Mouse (Mus musculus) intestine, embryonic 16.5 days (tissue): ENCODE data around the gene Gm21987. TPM values are rescaled to one million over a fixed set of nuclear protein-coding genes. Genes with fewer than 3 reads are reported as not detected.

Experiments used
- ATAC-seq: fragments of 200-750 bp; cut with Nextera tagmentation; 2 replicates; pipeline ENCODE4 v1.8.0; 2017; ENCODE audit warnings: moderate TSS enrichment, moderate library complexity
- H3K27ac ChIP-seq: fragments of 300-500 bp; sonication (generic); 2 replicates; pipeline ENCODE4 v1.5.1; 2014; ENCODE audit warnings: mild to moderate bottlenecking, low read length
- H3K27me3 ChIP-seq: fragments of 300-500 bp; sonication (generic); replicated peaks from 2 replicates; pipeline ENCODE4 v1.6.1; 2014; ENCODE audit warnings: low read length, control low read depth, mixed read lengths; ENCODE audit not compliant: control insufficient read depth, insufficient read depth
- H3K36me3 ChIP-seq: fragments of 300-500 bp; sonication (generic); 2 replicates; pipeline ENCODE4 v1.6.1; 2014; ENCODE audit warnings: low read length, control low read depth; ENCODE audit not compliant: control insufficient read depth, insufficient read depth
- H3K4me1 ChIP-seq: fragments of 300-500 bp; sonication (generic); 2 replicates; pipeline ENCODE4 v1.6.1; 2014; ENCODE audit warnings: low read length, control low read depth, mixed read lengths; ENCODE audit not compliant: control insufficient read depth, insufficient read depth
- H3K4me2 ChIP-seq: fragments of 300-500 bp; sonication (generic); 2 replicates; pipeline ENCODE4 v1.6.1; 2014; ENCODE audit warnings: low read depth, low read length, control low read depth
- H3K4me3 ChIP-seq: fragments of 300-500 bp; sonication (generic); 2 replicates; pipeline ENCODE4 v1.5.1; 2014; ENCODE audit warnings: mild to moderate bottlenecking, low read length
- H3K9ac ChIP-seq: fragments of 300-500 bp; sonication (generic); 2 replicates; pipeline ENCODE4 v1.6.1; 2014; ENCODE audit warnings: low read depth, low read length
- H3K9me3 ChIP-seq: fragments of 300-500 bp; sonication (generic); 2 replicates; pipeline ENCODE4 v1.6.1; 2016; ENCODE audit warnings: low read length, control low read depth; ENCODE audit not compliant: control insufficient read depth
- WGBS: fragments of 180-500 bp; shearing (Covaris S2); extraction: QIAGEN DNeasy Blood & Tissue Kit; methylation state at CpG from one replicate; pipeline ENCODE4 v1.1.7; 2014; 5-methylcytosine and 5-hydroxymethylcytosine counted together
- polyA plus RNA-seq: library from polyadenylated mRNA; unstranded; fragments of >200 nt; fragmentation: Nextera tagmentation; extraction: Ambion mirVana; gene quantifications from 2 replicates; pipeline ENCODE4 v1.2.1, GENCODE M21; 2015

Gene Gm21987
- polyA plus RNA-seq, 1 experiment from 2014 or later = 0.54 TPM

DNA sequence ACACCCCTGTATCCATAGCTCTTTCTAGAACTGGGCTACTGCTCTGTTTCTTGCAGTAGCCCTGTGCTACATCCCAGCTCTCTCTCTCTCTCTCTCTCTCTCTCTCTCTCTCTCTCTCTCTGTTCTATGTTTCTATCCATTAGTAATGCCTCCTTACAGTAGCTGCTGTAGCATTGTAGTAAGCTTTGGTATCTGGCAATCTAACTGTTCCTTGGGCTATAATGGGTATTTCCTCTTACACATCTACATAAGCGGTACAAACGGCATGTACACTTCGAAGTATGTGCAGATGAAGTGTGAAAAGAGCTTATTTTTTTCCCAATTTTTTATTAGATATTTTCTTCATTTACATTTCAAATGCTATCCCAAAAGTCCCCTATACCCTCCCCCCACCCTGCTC lies 33.1 kb downstream of the Gm21987 start:
- Histone ChIP-seq H3K4me2 (no peak overlapping the region), H3K4me3 (no peak overlapping the region), H3K27me3 (no peaks in the 10 kb centered on the region), H3K36me3 (no peaks in the 10 kb centered on the region), H3K27ac (no peak overlapping the region), H3K9ac (no peak overlapping the region), H3K9me3 (no peaks in the 10 kb centered on the region), H3K4me1 (0 out of 2 replicates have a peak, but pooled peaks cover 14% of the 10 kb centered on the region)
- no peak for ATAC-seq
- 94% methylated on average over 3 of the region's 3 CpGs for WGBS

DNA sequence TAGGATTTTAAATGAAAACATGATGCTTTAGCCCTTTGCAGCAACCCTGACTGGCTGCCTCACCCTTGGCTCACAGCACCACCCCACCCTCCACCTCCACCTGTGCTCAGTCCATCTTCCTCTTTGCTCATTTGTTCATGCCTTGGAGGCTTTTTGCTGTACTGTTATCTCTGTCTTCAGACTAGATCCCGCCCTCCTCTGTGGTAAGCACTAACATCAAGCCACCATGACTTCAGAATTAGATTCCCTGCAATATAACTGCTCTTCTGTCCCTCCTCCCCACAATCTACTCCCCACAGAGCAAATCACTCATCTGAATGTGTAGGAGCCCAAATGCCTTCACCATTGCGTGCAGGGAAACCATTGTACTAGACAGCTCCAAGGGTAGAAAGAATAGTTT lies 36.8 kb downstream of the Gm21987 start:
- Histone ChIP-seq H3K27ac (no peak overlapping the region), H3K4me1 (0 out of 2 replicates have a peak, but pooled peaks cover 4% of the 10 kb centered on the region), H3K4me3 (no peak overlapping the region), H3K9me3 (no peaks in the 10 kb centered on the region), H3K27me3 (no peaks in the 10 kb centered on the region), H3K36me3 (no peaks in the 10 kb centered on the region), H3K9ac (no peak overlapping the region), H3K4me2 (no peak overlapping the region)
- no peak for ATAC-seq
- WGBS = 84% methylated on average over 2 of the region's 2 CpGs

- no peak overlapping the region for H3K27ac ChIP-seq
- 87% methylated on average over 6 of the region's 6 CpGs for WGBS
Observed at GRCm38 (mm10) chr16:38385184-38385634, 38.4 kb downstream of the Gm21987 start.

DNA sequence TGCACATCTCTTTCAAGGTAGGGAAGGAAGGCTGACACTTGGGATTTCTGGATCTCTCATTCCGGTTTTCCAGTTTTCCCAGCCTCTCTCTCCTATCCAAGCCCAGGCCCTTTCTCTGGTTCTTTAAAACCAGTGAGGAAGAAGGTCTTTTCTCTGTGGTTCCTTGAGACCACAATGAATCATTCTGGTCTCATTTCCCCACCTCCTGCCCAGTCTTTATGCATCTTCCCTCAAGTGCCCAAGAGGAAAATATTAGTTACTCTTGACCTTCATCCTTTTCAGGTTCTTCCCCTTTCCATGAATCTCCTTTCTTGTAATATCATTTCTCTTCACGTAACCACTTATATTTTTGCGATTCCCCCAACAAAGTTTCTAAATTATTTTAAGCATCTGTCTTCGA lies 38.9 kb downstream of the Gm21987 start:
- H3K4me2 ChIP-seq = no peak overlapping the region
- no peaks in the 10 kb centered on the region for H3K9me3 ChIP-seq
- ATAC-seq = no peak
- no peaks in the 10 kb centered on the region for H3K27me3 ChIP-seq
- H3K36me3 ChIP-seq = no peaks in the 10 kb centered on the region
- H3K4me3 ChIP-seq = no peak overlapping the region
- no peak overlapping the region for H3K27ac ChIP-seq
- H3K4me1 ChIP-seq = no peaks in the 10 kb centered on the region
- H3K9ac ChIP-seq = no peak overlapping the region
- 94% methylated on average over 4 of the region's 4 CpGs for WGBS

More at GRCm38 (mm10) chr16:38385184-38385634, 38.4 kb downstream of the Gm21987 start:
- no peak overlapping the region for H3K4me3 ChIP-seq
- H3K27me3 ChIP-seq = no peaks in the 10 kb centered on the region
- H3K4me1 ChIP-seq = no peaks in the 10 kb centered on the region
- H3K4me2 ChIP-seq = no peak overlapping the region
- no peaks in the 10 kb centered on the region for H3K9me3 ChIP-seq
- no peak overlapping the region for H3K9ac ChIP-seq
- no peaks in the 10 kb centered on the region for H3K36me3 ChIP-seq
- ATAC-seq = no peak

DNA sequence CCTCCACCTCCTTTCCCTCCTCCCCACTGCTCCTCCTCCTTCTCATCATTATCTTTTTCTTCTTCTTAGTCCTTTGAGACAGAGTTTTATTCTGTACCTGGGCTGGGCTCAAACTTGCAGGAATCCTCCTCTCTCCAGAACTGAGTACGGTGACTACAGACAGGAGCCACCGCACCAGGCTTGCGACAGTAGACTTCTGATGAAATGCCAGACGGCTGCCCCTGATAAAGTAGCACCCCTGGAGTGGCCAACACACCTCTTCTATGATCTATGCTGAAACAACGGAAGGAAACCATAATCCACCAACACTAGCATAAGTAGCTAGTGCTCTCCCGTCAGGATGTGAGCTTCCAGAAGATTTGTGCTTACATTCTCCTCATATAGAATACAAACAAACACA lies 40.5 kb downstream of the Gm21987 start:
- Histone ChIP-seq H3K27me3 (no peaks in the 10 kb centered on the region), H3K4me2 (no peak overlapping the region), H3K27ac (no peak overlapping the region), H3K4me1 (no peaks in the 10 kb centered on the region), H3K9me3 (no peaks in the 10 kb centered on the region), H3K9ac (no peak overlapping the region), H3K4me3 (no peak overlapping the region), H3K36me3 (no peaks in the 10 kb centered on the region)
- 83% methylated on average over 6 of the region's 6 CpGs for WGBS
- ATAC-seq = no peak

DNA sequence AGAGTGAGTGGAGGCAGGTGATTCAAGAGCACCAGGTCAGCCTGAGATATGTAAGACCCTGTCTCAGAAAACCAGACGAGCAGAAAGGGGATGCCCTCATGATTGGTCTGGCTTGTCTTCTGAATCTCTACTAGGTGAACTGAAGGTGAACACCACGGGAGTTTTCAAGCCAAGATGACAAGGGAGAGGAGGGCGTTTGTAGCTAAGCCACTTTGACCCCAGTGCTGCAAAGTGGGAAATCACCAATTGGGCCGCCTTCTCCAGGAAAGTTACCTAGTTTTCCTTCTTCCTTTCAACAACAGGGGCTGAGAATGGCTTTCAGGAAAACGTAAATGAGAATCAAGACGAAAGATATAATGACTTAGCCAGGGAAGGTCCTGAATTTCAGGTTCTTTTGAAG lies 41.9 kb downstream of the Gm21987 start:
- H3K4me1 ChIP-seq = no peaks in the 10 kb centered on the region
- H3K27me3 ChIP-seq = no peaks in the 10 kb centered on the region
- H3K4me3 ChIP-seq = no peak overlapping the region
- H3K9ac ChIP-seq = no peak overlapping the region
- no peaks in the 10 kb centered on the region for H3K9me3 ChIP-seq
- 80% methylated on average over 6 of the region's 6 CpGs for WGBS
- no peaks in the 10 kb centered on the region for H3K36me3 ChIP-seq
- H3K27ac ChIP-seq = no peak overlapping the region
- H3K4me2 ChIP-seq = no peak overlapping the region
- ATAC-seq = no peak

DNA sequence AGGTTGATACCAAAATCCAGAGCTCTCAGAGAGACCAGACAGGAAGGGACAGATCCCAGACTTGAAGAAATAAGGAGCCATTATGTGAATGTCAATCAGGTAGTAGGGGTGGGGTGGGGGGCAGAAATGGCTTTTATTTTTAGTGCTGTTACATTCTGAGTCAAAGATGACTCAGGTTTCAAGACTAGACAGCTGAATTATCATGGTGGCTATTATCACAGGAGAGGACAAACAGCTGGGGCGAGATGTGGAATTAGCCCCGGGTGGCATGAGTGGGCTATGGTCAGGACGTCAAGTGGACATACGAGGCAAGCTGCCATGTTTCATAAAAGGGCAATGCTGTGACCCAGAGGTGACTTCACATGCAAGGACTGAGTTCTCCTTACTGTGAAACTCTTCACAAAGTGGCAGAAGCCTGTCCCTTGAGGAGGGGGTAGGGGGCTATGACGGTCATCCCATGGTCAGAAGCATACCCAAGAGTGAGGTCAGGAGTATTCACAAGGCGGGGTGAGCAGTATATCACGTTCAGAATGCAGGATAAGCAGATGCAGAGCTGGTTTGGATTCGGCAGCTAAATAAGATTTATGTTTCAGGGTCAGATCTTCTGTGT lies 42.5 kb downstream of the Gm21987 start:
- H3K9ac ChIP-seq = no peak overlapping the region
- WGBS = 80% methylated on average over 8 of the region's 8 CpGs
- H3K27ac ChIP-seq = no peak overlapping the region
- H3K9me3 ChIP-seq = no peaks in the 10 kb centered on the region
- no peaks in the 10 kb centered on the region for H3K4me1 ChIP-seq
- no peaks in the 10 kb centered on the region for H3K36me3 ChIP-seq
- no peak for ATAC-seq
- H3K4me2 ChIP-seq = no peak overlapping the region
- H3K4me3 ChIP-seq = no peak overlapping the region
- no peaks in the 10 kb centered on the region for H3K27me3 ChIP-seq

DNA sequence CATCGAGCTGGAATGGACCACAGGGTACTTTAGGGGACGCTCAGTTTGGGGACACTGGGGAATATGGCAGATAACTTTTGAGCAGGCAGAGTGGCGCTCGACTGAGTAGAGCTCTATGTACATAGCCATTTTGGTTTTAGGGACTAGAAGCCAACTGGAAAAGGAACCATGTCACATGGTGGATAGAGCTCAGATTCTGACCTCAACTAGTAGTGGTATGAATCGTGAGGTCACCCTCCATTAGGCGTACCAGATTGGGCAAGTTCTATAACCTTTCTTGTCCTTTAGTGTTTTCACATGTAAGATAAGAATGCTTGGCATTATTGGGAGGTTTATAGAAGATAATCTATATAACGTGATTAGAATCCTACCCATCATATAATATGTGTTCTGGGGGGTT lies 43.5 kb downstream of the Gm21987 start:
- H3K4me1 ChIP-seq = no peaks in the 10 kb centered on the region
- no peaks in the 10 kb centered on the region for H3K9me3 ChIP-seq
- H3K4me3 ChIP-seq = no peak overlapping the region
- no peak for ATAC-seq
- H3K9ac ChIP-seq = no peak overlapping the region
- H3K27ac ChIP-seq = no peak overlapping the region
- no peaks in the 10 kb centered on the region for H3K36me3 ChIP-seq
- 89% methylated on average over 7 of the region's 7 CpGs for WGBS
- H3K27me3 ChIP-seq = no peaks in the 10 kb centered on the region
- no peak overlapping the region for H3K4me2 ChIP-seq

GRCm38 (mm10) chr16:38392126-38392894 lies 45.5 kb downstream of the Gm21987 start:
- Histone ChIP-seq H3K36me3 (no peaks in the 10 kb centered on the region), H3K4me2 (no peak overlapping the region), H3K9me3 (no peaks in the 10 kb centered on the region), H3K4me1 (peaks cover 3% of the 10 kb centered on the region; the same call in 1 of the 2 replicates), H3K27me3 (no peaks in the 10 kb centered on the region), H3K9ac (no peak overlapping the region), H3K27ac (no peak overlapping the region), H3K4me3 (no peak overlapping the region)
- no peak for ATAC-seq
- 79% methylated on average over 23 of the region's 23 CpGs for WGBS
